Mouse (Mus musculus) cerebellum, adult 2 months (tissue): ENCODE data around the gene 4833427G06Rik.

Experiments used
- CTCF ChIP-seq: fragments of 200-500 bp; IDR thresholded peaks from 2 replicates; pipeline ENCODE4 v1.5.1; 2011; ENCODE audit warnings: low read depth, mild to moderate bottlenecking, control low read depth, low read length, moderate library complexity, borderline replicate concordance; ENCODE audit not compliant: insufficient read depth
- POLR2A ChIP-seq: fragments of 200-500 bp; IDR thresholded peaks from 2 replicates; pipeline ENCODE4 v1.6.1; 2011; ENCODE audit warnings: low read length, control low read depth, borderline replicate concordance; ENCODE audit not compliant: insufficient read depth

DNA sequence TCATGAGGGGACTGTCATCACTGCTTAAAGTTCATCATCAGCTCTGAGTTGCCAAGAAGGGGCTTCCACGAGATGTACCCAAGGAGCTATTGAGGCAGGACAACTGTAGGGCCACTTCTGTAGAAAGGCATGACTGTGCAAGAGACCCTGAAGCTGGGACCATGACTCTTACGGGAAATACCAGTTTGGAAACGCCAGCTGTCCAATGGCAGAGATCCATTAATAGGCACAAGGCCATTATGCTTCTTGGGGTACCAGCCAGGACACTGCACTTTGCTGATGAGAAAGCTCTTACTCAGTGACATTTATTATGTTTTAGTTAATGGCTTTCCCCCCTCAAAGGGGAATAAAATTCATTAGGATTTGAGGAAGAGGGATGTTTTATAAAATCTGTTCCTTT is 38.8 kb upstream of the 4833427G06Rik start:
- TF ChIP-seq POLR2A (no peak), CTCF (no peak)
